Mouse (Mus musculus) ES-E14 (cell line): Measurements from ENCODE around the gene Zmynd11.

Experiments
- CHD2 ChIP-seq: IDR thresholded peaks from 2 replicates; pipeline ENCODE4 v1.6.1; 2014; ENCODE audit warnings: mild to moderate bottlenecking, low read depth, low read length, inconsistent platforms
- ZC3H11A ChIP-seq: IDR thresholded peaks from 2 replicates; pipeline ENCODE4 v1.6.1; 2012; ENCODE audit warnings: low read depth, mild to moderate bottlenecking, inconsistent platforms, low read length, borderline replicate concordance
- ZNF384 ChIP-seq: IDR thresholded peaks from 2 replicates; pipeline ENCODE4 v1.6.1; 2012; ENCODE audit warnings: low read depth, low read length, inconsistent platforms

DNA sequence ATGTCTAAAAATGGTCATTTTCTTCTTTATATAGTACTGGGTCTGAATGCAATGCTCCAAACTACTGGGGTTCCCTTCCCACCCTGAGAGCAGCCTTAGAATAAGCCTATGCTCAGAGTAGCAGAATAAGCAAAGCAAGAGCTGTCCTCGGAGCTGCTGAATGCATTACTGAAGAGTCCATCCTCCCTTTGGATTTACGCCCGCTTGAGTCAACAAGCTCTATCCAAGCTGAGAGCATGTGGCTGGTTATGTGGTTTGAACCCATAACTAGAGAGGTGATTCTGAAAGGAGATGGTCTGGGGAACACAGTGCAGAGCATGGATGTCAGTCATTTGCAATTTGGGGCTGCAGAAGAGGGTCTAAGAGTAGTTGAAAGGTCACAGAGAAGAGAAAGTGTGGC lies 11.4 kb downstream of the Zmynd11 start:
- TF ChIP-seq ZC3H11A (no peak), ZNF384 (no peak), CHD2 (no peak)
